Mouse (Mus musculus) hematopoietic multipotent progenitor cell, adult 10-12 weeks (in vitro differentiated cells): Measurements from ENCODE around the gene Mettl7b. TPM values are rescaled to one million over a fixed set of nuclear protein-coding genes. Genes with fewer than 3 reads are reported as not detected.

Experiments used
- polyA plus RNA-seq: library from polyadenylated mRNA; stranded (reverse); fragments of >175 nt; gene quantifications from 2 replicates; pipeline ENCODE4 v1.2.3, GENCODE M21; 2012; ENCODE audit warnings: low replicate concordance

Gene Mettl7b
- not detected in 2 replicates for polyA plus RNA-seq

DNA sequence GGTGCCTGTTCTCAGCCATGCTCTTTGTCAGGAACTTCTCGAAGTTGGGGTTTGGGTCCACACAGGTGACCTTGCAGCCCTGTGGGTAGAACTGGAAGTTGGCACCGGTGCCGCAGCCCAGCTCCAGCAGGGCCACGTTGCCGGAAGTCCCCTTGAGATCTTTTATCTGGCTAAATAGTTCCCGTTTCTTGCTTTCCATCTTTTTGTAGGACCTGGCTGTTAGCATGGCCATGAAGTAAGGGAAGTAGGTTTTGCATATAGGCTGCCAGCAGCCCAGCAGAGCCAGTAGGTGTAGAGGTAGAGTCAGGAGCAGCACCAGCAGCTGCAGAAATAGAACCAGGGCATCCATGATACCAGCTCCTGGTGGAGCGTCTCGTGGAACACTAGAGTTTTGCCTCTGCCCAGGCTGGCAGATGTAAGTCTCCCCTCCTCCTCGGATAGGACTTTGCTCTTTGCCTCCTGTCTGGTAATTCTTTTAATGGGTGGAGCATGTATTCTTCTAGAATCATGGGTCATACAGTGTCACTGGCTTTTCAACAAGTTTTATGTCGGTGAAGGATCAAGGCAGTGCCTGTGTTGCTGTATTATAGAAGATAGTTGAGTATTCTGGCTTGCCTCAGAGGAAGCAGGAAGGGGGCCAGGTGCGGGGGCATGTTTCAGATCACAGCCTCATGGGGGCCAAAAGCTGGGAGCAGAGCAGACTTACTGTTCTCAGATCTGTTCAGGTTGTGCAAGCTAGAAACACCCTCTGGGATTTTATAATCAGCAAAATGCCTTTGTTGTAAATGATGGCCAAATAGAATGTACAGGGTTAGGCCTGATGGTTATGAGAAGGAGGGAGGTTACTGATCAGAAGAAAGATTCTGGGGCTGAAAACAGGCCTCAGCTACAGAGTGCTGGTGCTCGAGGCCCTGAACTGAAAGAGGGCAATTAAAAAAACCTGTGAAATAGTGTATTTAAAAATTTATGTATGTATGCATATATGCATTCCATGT is at the start of gene Mettl7b:
Gene Mettl7b, minus strand, starts transcription at position 399 of the 995 bp plus-strand sequence.

DNA sequence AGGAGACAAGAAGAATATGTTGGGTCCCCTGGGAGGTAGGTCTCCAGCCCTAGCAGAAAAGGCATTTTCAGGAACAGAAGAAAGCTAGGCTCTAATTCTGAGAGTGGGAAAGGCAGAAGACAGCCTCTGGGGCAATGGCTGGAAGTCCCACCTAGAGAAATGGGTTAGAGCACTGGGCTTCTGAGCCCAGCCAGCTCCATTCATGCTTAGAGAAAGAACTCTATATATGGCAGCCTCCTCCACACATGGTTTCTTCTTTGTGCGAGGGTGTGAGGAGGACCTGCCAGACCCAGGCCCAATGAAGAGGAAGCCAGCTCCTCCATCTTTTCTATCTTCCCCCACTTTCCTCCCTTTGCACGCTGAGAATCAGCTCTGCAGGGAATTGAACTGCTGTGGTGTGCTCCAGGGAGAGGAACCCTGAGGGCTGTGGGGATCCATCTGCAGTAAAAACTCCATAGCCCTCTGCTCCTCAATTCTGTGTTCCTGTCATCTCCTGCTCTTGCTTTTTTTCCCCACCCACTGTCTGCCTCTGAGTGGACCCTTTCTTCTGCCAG is 49.6 kb upstream of the Mettl7b start, which contains the start of gene Olfr763:
Gene Olfr763, plus strand, starts transcription at position 504 of the 554 bp plus-strand sequence.

DNA sequence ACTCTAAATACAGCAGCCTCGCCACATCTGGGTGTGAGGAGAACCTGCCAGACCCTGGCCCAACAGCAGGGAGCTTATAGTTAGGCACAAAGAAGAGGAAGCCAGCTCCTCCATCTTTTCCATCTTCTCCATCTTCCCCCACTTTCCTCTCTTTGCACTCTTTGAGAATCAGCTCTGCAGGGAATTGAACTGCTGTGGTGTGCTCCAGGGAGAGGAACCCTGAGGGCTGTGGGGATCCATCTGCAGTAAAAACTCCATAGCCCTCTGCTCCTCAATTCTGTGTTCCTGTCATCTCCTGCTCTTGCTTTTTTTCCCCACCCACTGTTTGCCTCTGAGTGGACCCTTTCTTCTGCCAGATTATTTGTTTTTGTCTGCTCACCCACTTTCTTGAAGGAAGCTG is 28.3 kb upstream of the Mettl7b start, which contains the start of gene Olfr9:
Gene Olfr9, plus strand, starts transcription at position 301 of the 400 bp plus-strand sequence.

GRCm38 (mm10) chr10:128933574-128933973 is 27.2 kb downstream of the Mettl7b start, which contains the start of gene Itga7:
Gene Itga7 (plus strand): TSS chr10:128933818.

DNA sequence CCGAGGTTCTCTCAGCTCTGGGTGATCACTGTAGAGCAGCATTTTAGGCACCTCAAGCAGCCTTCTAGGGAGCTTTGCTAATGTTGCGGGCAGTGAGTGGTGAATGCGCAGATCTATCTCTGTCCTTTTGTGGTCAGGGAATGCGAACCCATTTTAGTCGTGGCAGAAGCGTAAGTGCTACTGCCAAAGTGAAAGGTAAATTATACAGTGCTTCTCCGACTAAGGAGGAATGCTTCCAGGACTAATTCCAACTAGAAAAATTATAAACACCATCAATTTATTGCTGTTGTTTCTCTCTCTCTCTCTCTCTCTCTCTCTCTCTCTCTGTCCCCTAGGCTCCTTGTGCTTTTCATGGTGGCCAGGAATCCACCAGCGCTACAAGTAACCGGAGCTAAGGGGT is 36.9 kb downstream of the Mettl7b start, which contains the start of gene Bloc1s1:
Gene Bloc1s1, minus strand, starts transcription at position 101 of the 400 bp plus-strand sequence.

DNA sequence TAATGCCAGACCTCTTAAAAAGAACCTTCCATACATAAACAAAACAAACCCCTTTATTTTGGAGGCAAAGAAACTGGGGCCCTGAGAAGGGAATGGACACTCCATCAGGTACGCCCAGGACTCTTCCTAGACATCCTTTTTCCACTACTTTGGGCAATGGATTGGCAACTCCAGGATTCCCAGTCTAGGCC is 38.1 kb downstream of the Mettl7b start, which contains the start of gene Rdh5:
Gene Rdh5, minus strand, starts transcription at position 67 of the 191 bp plus-strand sequence.

Other genes starting within 250 kb of the Mettl7b start
- 43.6 and 56.3 TPM in 2 replicates for gene Dgka, start 216.1 kb downstream of the Mettl7b start, polyA plus RNA-seq
- gene Pym1, start 213.1 kb downstream of the Mettl7b start, polyA plus RNA-seq = 183 and 229 TPM in 2 replicates
- 0.37 and 0.57 TPM in 2 replicates for gene Mmp19, start 170.1 kb downstream of the Mettl7b start, polyA plus RNA-seq
- 16.7 and 31.8 TPM in 2 replicates for gene Dnajc14, start 156.9 kb downstream of the Mettl7b start, polyA plus RNA-seq
- gene Tmem198b, start 156.6 kb downstream of the Mettl7b start, polyA plus RNA-seq = 4.1 TPM in 2 replicates
- gene Sarnp, start 143.7 kb downstream of the Mettl7b start, polyA plus RNA-seq = 1.8 and 18.2 TPM in 2 replicates
- gene Ormdl2, start 139.3 kb downstream of the Mettl7b start, polyA plus RNA-seq = 3.1 and 13.9 TPM in 2 replicates
- 9.6 and 15.8 TPM in 2 replicates for gene Gdf11, start 69.3 kb downstream of the Mettl7b start, polyA plus RNA-seq
- 2.3 and 2.7 TPM in 2 replicates for gene Cd63, start 60.0 kb downstream of the Mettl7b start, polyA plus RNA-seq
- gene Rdh5, start 38.1 kb downstream of the Mettl7b start, polyA plus RNA-seq = 11.4 and 14.3 TPM in 2 replicates
- 58.6 and 185 TPM in 2 replicates for gene Bloc1s1, start 37.0 kb downstream of the Mettl7b start, polyA plus RNA-seq
- 2.5 and 5.2 TPM in 2 replicates for gene Itga7, start 27.2 kb downstream of the Mettl7b start, polyA plus RNA-seq
- not detected in 2 replicates for gene Olfr9, start 28.4 kb upstream of the Mettl7b start, polyA plus RNA-seq
- not detected in 2 replicates for gene Olfr763, start 49.8 kb upstream of the Mettl7b start, polyA plus RNA-seq
- not detected in 2 replicates for gene Olfr764-ps1, start 78.9 kb upstream of the Mettl7b start, polyA plus RNA-seq
- gene Olfr765, start 89.0 kb upstream of the Mettl7b start, polyA plus RNA-seq = not detected in 2 replicates
- not detected in 2 replicates for gene Olfr766-ps1, start 108.0 kb upstream of the Mettl7b start, polyA plus RNA-seq
- gene Olfr767, start 121.9 kb upstream of the Mettl7b start, polyA plus RNA-seq = not detected in 2 replicates
- not detected in 2 replicates for gene Olfr768, start 138.4 kb upstream of the Mettl7b start, polyA plus RNA-seq
- not detected in 2 replicates for gene Olfr769, start 156.9 kb upstream of the Mettl7b start, polyA plus RNA-seq
- gene Olfr770, start 178.0 kb upstream of the Mettl7b start, polyA plus RNA-seq = not detected in 2 replicates
- gene Olfr771, start 203.8 kb upstream of the Mettl7b start, polyA plus RNA-seq = not detected in 2 replicates
- not detected in 2 replicates for gene Olfr772, start 216.9 kb upstream of the Mettl7b start, polyA plus RNA-seq
- gene Olfr773, start 226.4 kb upstream of the Mettl7b start, polyA plus RNA-seq = not detected in 2 replicates